Mouse (Mus musculus): ENCODE data around the gene Olfr1036.
"Not testable (repeated sequence)": the region's sequence is repeated elsewhere in the genome, so short reads cannot be mapped to it uniquely, and the experiment has no call there.

Olfr1036 gene

DNA sequence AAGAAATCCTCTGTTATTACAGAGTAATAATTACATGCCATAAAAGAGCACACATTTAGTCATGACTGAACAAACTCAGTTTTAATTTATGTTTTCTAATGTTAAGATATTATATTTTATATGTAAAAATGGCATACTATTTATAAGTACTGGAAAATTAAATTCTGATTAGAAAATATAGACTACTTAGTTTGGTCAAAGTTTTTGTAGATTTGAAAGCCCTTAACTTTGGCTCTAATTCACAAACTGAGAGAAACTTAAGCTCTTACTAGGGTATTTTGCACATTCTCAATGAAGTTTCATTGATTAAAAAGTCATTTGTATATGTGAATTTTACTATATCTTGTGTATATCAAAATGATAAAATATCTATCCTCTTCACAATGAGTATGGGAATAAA lies at the start of gene Olfr1036:
Gene Olfr1036, plus strand, starts transcription at position 301 of the 400 bp plus-strand sequence.
- not testable (repeated sequence) for DNase-seq (ENCODE audit: extremely low read depth, low read depth)

DNA sequence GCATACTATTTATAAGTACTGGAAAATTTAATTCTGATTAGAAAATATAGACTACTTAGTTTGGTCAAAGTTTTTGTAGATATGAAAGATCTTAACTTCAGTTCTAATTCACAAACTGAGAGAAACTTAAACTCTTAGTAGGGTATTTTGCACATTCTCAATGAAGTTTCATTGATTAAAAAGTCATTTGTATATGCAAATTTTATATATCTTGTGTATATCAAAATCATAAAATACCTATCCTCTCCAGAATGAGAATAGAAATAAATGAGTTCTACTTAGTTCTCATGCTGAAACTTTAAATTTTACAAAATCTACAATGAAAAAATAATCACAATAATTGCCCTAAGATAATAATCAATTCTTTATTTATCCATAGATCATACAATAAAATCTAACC lies 28.2 kb upstream of the Olfr1036 start, which contains the start of gene Olfr1034:
Gene Olfr1034, plus strand, starts transcription at position 301 of the 400 bp plus-strand sequence.
- DNase-seq (ENCODE audit: extremely low read depth, low read depth), result no peak

DNA sequence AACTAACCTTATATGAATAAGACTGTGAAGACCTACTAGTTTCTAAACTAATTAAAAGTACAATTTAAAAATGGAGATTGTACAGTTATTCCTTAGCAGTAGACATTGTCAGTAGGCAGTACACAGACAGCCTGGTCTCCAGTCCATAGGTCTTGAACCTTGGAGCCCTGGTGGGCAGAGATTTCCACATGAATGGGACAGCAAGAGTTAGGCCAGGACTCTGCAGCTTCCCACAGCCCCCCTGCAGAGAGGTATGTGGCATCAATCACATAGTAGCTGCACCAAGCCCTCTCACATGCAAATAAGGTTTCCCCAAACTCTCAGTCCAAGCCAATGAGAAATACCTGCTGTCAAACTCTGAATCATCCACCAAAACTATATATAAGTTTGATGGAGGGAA lies 23.0 kb upstream of the Olfr1036 start:
- DNase-seq (ENCODE audit: extremely low read depth, low read depth), result not testable (repeated sequence)

DNA sequence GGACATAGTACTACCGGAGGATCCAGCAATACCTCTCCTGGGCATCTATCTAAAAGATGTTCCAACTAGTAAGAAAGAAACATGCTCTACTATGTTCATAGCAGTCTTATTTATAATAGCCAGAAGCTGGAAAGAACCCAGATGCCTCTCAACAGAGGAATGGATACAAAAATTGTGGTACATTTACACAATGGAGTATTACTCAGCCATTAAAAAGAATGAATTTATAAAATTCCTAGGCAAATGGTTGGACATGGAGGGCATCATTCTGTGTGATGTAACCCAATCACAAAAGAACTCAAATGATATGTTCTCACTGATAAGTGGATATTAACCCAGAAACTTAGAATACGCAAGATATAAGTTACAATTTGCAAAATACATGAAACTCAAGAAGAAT lies 10.0 kb upstream of the Olfr1036 start:
- not testable (repeated sequence) for DNase-seq (ENCODE audit: extremely low read depth, low read depth)

DNA sequence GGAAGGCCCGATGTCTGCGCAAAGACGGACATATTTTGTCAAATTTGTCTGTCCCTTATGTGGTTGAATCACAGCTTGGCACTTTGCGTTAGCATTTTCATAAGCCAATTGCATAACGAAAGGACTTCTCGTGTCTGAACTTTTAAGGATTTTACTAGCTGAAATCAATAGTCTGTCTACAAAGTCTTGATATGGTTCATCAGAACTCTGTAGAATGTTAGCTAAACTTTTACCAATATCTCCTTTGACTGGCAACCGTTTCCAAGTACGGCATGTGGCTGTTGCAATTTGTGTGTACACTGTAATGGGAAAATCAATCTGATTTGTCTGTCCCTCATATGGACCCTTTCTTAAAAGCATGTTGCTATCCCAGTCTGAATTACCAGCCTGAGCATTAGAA lies 3.6 kb upstream of the Olfr1036 start:
- no peak for DNase-seq (ENCODE audit: extremely low read depth, low read depth)

DNA sequence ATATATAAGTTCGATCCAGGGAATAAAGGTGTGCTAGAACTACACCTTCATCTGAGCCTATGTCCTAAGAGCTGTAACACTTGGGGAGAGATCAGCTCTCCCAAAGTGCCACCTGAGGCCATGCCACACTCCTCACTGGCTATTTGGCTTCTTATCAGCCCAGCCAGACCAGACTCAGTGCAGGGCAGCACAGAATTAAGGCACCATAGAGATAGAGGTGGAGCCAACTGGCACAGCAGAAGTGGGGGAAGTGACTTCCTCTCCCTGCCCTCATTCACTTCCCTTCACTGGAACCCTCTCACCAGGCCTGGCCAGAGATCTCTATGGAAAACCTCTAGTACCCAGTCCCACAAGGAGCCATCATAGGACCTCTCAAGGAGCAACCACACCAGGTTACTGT lies 6.7 kb downstream of the Olfr1036 start:
- DNase-seq (ENCODE audit: extremely low read depth, low read depth), result not testable (repeated sequence)

DNA sequence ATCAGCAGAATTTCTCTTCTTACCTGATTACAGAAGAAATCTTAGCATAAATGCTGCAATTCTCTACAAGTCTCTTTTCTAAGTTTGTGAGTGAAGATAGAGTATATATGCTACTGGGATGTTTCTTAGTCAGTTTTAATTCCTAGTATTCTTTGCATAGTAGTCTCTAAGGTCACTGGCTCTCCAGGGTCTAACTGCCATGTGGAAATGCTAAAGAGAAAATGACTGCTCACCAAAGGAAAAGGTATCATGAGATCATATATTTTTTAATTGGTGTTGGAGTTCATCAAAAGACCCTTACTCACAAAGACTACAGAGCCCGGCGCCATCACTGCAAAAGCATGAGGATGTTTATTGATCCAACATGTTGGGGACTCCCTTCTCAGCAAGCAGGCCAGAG lies 13.5 kb downstream of the Olfr1036 start, which contains the start of gene Olfr1037:
Gene Olfr1037, minus strand, starts transcription at position 101 of the 400 bp plus-strand sequence.
- DNase-seq (ENCODE audit: extremely low read depth, low read depth), result no peak
